Mouse (Mus musculus) heart, postnatal 36 days (tissue): ENCODE measurements at regions not wholly inside any gene's neighbourhood (a gene's known extent, or its start where the extent isn't known, plus 50 kb on each side); places are given as distances from the start of the nearest gene placed in this dataset.

Source experiments
- DNase-seq, 2 experiments: peaks; one replicate each; pipeline ENCODE4 v3.0.0; 2021 to 2022
- intact Hi-C: fragments of 180-260 bp; cut with DNase I; formaldehyde crosslinking; loops from one replicate; pipeline ENCODE4 v1.15.1; 2025

DNA sequence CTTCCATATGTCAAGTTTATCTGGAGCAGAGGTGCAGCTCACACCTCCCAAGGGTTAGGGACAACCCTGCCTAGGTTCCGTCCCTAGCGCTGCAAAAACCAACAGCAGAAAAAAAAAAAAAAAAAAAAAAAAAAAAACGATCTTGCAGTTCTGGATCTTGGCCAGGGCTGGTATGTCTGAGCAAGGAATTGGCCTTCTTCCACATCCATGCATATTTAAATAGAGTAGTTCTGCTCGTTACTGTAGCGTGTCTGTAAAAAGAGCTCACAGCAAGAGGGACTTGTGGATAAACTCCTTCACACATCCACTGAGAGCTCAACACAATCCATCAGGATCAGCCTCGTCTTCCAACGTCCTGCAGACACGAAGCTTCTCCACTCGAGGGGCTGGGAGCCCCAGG is 639.4 kb upstream of the Adam5 start:
- no peak for DNase-seq
- intact Hi-C loops = no loop called here

DNA sequence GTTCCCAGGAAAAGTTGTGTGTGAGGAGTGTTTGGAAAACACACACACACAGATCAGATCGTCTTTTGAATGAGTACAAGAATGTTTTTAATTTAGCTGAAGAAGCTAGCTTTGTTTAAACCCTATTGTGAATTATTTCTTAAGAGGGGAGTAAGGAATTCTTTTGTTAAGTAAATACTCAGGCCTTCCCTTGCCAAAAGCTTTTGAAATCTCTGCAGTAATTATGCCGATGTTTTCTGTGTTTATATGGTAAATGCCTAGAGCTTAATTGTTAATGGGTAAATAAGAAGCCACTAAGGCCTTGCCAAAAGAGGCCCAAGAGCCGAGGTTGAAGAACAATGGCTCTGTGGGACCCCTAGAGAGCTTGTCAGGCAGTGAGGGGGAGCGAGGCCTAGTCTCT is 638.3 kb upstream of the Adam5 start:
- no peak for DNase-seq
- intact Hi-C loops = no loop called here

DNA sequence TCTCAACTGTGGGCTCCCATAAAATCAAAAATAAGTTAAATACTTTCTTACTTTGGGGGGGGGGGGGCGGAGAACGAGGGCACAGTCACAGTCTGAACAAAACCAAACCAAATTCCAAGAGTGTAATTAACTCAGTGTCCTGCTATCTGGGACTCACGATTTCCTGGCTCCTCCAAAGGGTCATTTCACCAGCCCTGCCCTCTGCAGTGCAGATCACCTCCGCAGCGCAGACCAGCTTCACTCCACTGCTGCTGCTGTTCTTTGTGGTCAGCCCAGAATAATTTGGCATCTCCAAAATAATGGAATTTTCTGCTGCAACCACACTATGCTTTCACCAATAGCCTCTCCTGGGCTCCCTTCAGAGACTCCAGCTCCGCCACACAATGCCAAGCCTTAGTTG is 631.5 kb upstream of the Adam5 start:
- intact Hi-C loops = no loop called here
- DNase-seq = no peak

DNA sequence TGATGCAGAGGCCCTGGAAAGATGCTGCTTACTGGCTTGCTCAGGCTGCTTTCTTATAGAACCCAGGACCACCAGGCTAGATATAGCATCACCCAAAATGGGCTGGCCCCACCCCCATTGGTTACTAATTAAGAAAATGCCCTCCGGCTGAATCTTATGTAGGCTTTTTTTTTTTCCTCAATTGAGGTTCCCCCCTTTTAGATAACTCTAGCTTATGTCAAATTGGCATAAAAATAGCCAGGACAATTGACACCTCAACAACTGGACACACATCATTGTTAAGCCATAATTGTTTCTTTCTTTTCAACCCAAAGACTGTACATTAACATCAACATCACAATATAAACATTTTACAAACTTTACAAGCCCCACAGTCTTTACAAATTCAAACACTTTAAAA is 630.8 kb upstream of the Adam5 start:
- intact Hi-C loops = no loop called here
- DNase-seq = no peak

DNA sequence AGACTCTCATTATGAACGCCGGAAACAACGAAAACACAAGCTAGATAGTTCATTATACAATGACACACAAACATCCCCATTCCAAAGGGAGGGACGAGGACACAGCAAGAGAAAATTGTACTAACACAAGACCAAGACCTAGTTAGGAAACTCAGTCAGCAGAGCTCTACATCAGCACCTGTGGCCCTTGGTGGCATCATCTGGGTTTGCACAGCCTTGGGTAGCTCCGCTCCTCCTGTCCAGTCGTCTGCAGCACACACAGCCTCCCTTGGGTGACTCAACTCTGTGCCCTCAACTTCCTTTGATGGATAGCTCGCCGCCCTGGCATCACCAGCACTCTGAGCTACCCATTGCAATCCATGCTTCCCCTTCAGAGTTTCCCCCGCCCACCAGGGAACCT is 629.7 kb upstream of the Adam5 start:
- DNase-seq = no peak

DNA sequence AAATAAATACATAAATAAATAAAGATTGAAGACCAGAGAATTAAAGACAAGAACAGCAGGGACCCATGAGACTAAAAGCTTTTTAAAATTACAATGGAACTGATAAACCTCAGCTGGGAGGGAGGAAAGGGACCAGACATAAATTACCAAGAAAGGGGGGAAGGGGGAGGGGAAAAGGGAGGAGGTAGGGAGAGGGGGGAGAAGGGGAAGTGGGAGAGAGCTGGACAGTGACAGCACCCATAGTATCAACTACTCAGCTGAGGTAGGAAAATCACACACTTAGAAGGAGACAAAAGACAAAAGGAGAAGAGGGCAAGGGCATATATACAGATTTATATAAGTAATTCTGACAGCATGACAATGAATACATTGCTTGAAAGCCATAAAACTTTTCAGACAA is 626.4 kb upstream of the Adam5 start:
- intact Hi-C loops = no loop called here
- no peak for DNase-seq

More for the DNA sequence above, 629.7 kb upstream of the Adam5 start:
- intact Hi-C loops = no loop called here

DNA sequence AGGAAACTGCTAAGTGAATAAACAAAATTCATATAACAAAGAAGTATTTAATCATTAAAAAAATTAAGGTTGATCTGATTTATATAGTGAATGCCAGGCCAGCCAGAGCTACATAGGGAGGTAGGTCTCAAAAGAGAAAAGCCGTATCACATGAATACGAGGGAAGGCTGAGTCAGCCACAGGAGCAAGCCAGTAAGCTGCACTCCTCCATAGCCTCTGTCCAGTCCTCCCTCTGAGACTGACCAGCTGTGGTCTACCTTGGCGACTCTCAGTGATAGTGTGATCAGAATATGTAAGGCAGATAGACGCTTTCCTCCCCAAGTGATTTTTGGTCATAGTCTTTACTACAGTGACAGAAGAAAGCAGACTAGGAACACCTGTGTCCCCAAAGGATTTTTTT is 625.4 kb upstream of the Adam5 start:
- DNase-seq = no peak
- intact Hi-C loops = no loop called here

DNA sequence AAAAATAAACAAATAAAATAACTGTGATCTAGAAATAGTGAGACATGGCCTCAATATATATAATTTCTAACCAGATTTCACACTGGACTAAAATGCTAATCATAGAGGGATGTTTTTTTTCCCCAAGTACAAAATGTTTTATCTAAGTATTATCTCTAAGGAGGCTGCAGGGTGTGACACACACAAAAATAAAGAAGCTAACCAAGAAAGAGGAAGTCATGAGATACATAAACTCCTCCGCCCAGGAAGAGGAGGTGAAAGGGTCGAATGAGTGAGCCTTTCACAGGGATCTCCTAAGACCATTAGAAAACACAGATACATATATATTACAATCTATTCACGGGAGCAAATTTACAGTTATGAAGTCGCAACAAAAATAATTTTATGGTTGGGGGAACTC is 623.7 kb upstream of the Adam5 start:
- intact Hi-C loops = no loop called here
- DNase-seq = no peak

DNA sequence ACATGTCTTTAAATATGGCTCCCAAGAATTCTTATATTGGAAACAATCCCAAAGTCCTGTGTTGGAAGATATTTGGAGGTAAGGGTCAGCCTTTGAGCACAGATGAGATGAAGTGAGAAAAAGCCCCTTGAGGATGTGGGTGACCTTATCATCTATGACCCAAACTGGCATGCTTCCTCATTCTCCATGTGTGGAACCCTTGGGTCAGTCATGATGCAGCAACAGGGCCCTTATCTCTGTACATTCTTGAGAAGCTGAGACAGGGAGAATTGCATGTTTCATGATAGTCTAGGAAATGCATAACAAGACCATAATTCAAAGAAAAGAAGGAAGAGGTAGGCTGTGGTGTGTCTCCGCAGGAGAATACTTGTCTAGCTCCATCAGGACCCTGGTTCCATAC is 621.8 kb upstream of the Adam5 start:
- no peak for DNase-seq
- intact Hi-C loops = no loop called here

DNA sequence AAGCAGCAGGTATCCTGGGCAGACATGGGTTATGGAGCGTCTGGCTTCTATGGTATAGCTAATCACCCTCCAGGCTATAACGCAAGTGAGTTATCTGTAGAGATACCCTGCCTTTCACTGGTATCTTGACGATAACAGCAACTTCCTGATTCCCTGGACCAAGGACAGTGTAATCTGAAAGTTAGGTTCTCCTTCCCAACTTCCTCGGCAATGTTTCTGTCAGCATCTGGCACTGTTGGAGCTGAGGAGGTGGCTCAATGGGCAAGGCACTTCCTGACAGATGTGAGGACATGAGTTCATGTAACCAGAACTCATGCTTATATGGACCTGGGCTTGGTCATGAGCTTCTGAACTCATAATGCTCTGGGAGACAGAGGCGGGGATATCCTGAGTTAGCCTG is 620.9 kb upstream of the Adam5 start:
- DNase-seq = no peak
- intact Hi-C loops = no loop called here

DNA sequence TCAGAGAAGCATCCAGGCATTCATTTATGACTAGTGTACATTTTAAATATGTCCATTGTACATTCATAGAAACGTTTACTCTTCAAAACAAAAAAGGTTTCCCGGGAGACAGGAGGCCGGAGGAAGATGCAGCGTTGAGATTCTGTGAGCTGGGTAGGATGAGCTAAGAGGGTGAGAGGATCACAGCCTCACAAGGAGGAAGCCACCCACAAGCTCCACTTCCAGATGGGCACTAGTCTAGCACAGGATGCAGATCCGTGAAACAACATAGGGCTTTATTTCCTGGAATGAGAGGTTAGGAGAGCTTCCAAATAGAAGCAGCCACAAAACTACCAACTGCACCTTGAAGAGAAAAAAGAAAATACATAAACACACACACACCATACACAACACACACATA is 619.4 kb upstream of the Adam5 start:
- DNase-seq = no peak
- intact Hi-C loops = no loop called here

DNA sequence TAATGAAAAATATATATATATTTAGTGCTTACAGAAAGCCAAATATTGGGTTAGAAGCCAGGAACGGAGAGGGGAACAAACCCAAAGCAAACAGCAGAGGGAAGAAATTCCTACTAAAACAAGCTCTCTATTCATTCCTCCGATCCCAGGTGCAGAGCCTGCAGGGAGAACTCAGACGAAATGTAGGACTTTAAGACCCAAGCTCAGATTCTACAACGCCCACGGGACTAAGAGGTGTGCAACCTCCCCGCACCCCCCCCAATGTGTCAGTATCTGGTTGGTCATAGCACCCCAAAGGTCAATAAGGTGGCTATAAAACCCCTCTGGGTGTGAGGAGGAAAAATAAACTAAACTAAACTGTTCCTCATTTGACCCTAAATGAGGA is 616.9 kb upstream of the Adam5 start:
- intact Hi-C loops = no loop called here

DNA sequence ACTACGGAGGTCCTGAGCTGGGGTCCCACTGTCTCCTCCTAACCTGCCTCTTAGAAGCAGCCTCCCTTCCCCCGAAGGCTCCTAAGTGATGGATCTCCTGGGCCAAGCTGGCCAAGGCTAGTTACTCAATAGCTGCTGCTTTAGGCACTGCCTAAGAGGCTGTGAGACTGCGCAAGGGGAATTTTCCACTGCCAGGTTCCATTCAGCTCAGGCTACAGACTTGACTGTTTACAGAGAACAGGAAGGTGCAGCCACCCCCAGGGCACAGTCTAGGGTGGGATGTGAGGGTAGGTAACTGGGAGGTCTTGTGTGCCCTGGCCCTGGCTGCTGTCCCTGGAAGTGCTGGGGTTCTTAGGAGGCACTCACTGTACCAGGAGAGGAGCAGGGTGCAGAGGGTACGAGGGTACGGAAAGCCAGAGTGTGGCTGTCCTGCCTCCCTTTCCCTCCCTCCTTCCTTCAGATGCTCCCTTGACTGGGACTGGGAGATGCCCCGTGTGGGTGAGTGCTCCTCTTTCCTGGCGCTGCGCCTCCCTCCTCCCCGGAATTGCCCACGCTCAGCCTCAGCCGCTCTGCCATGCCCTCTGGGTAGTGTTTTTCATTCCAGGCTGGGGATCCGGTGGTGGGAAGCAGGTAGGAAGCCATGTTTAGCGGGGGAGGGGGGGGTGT is 616.4 kb upstream of the Adam5 start:
- intact Hi-C loops = no loop called here
- peak; percentile 32 to 34 for DNase-seq

More for the DNA sequence above, 616.9 kb upstream of the Adam5 start:
- no peak for DNase-seq

DNA sequence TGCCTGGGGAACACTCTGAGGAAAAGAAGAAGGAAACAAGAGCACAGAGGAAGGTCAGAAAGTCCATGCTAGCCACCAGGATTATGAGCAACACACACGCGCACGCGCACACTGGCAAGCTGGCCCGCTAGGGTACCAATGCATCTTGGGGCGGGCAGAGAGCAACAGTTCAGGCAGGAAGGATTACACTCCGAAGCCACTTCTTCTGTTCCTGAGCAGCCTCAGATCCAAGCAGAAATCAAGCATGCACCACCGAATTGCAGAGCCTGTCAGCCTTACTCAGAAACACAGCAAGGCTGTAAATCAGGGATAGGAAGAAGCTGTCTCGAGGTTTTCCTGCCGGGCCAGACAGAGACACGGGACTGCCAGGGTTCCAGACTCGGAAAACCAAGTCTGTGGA is 615.8 kb upstream of the Adam5 start:
- DNase-seq = peak; percentile 21 to 27
- intact Hi-C loops = no loop called here

DNA sequence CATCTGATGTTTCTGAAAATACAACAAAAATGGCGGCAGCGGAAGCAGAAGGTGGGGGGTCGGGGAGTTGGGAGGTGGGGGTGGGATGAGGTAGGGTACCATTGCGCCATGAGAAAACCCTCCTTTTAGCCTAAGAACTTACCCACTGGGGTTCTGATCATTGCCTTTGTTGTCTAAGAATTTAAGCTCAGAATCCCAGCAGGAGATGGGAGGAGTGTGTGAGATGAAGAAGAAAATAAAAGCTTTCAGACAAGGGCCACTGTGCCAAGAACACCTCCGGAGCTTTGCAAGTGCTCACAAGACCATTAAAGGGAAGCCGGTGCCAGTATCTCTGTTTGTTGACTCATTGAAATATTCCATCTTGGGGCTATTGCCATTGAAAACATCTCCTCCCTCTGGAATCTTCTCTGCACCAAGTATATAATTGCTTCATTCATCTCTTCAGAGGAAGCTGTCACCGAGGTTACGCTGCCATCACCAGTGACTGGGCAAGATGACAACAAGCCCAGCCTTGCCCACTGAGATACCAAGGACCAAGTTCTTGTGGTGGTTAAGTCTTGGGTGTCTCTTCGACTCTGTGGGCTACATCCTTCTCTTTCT is 614.0 kb upstream of the Adam5 start:
- intact Hi-C loops = no loop called here

DNA sequence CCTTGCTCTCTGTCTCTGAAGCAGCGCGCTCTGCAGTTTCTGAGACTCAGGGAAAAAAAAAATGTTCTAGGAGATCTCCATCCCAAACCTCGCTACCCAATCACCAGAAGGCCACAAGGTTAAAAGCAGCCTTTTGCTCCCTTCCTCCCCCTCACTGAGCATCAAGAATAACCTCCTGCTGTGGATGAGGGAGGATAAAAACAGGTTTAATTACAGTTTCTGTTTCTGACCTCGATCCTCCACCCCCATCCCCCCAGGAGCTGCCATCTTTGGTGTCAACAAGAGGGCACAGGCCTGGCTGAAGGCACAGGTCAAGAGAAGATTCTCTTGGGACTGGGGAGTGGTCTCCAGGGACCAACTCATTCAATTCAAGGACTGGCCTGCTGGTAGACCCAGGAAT is 613.0 kb upstream of the Adam5 start:
- no peak for DNase-seq
- intact Hi-C loops = no loop called here

More for the DNA sequence above, 614.0 kb upstream of the Adam5 start:
- no peak for DNase-seq

DNA sequence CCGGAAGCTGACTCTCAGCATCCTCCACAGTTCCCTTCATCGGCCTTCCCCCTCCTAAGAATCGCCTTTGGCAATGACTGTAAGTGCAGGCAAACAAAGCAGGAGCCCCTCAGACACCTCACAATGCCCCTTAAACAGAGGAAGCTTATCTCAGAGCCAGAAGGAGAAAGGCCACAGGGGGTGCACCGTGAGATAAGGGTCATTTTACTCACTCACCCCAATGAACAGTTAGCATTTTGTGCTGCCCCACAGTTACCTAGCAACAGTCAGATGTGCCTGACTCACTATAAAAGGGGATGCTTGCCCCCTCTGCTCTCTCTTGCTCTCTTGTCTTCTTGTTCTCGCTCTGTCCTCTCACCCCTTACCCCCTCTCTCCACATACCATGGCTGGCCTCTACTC is 606.4 kb upstream of the Adam5 start:
- no peak for DNase-seq
- intact Hi-C loops = no loop called here

DNA sequence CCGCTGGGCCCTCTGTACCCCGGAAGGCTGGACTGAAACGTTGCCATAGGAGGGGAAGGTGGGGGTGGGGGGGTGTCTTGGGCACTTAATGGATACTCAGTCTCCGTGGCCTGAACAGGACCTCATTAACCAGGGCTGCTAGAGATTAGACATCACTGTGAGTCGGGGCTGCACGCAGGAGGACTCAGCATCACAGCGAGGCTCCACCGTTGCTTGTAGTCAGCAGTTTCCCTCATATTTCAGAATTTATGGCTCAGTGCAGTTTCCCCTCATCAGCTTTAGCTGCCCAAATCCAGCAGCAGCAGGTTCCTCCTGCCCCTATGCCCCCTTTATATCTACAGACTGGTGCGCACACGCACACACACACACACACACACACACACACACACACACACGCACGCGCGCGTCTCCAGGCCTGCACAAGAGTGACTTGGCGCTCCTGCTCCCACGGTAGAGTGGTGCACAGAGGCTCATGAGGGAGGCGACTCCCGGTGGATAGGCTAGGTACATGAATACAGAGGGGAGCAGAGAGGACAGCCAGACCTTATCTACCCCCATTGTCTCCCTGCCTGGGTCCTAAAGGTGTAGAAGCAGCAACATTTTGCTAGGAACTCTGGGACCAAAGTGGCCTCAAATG is 605.8 kb upstream of the Adam5 start:
- intact Hi-C loops = no loop called here
- no peak for DNase-seq

DNA sequence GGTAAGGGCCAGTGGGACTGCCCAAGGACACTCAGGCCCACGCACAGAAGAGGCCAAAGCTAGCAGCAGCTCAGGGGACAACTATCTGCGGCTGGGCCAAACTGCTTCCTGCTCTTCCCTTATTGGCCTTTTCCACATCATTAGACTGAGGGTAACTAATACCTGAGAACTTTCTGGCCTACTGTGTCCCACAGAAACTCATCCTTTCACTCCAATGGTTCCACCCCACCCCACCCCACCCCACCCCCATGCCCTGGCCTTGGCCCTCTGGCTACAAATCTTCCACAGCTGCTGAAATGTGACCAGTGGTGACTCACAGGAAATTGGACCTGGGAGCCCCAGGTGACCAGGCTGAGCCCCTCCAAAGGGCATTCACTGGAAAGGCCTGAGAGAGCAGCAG is 604.6 kb upstream of the Adam5 start:
- intact Hi-C loops = no loop called here
- DNase-seq = no peak

DNA sequence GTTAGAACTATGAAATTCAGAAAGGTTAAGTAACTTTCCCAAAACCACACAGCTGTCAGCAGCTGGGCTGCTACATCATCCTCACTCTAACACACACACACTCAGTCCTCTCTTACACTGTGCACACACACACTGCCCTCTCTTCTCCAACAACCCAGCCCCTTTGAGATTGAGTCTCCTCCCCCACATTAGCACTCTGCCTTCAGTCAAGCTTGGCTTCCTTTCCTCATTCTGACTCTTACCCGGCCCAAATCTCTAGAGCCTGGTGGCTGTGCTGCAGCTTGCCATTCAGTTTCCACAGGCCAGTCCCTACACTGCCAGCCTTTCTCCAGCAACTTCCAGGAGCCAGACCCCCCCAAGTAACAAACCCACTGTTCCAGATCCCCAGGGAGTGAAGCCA is 602.0 kb upstream of the Adam5 start:
- intact Hi-C loops = no loop called here
- DNase-seq = no peak

DNA sequence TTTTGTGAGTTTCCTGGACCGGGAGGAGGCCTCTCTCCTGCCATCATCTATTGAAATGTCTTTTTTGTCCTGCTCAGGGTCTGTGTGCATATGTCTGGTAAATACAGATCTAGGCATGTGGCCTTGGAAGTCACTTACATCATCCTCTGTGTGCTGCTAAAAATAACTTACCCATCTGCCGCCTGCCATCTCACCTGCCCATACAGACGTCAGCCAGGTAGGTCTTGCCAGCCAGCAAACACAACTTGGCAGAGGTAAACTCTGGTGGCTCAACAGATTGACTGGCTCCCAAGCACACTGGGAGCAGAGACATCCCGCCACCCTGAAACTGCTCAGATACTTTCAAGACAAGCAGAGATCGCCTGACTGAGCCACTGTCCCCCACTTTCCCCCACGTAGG is 597.3 kb upstream of the Adam5 start:
- intact Hi-C loops = no loop called here
- DNase-seq = no peak

DNA sequence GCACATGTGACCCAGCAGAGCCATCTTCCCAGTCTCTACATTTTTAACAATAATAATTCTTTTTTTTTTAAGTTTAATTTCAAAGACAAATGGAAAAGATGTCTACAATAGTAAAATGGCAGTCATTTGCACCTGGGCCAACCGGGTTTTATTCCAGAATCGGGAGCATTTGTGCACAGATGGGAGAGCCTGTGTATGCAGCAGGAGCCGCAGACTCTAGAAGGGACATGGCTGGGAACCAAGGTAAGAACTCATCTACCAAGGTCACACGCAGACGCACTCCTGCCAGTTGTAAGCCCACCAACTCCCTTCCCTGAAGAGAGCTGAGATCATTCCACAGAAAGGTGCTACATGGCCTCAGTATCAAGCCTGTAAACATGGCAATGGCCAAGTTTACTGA is 586.4 kb upstream of the Adam5 start:
- no peak for DNase-seq
- intact Hi-C loops = no loop called here

DNA sequence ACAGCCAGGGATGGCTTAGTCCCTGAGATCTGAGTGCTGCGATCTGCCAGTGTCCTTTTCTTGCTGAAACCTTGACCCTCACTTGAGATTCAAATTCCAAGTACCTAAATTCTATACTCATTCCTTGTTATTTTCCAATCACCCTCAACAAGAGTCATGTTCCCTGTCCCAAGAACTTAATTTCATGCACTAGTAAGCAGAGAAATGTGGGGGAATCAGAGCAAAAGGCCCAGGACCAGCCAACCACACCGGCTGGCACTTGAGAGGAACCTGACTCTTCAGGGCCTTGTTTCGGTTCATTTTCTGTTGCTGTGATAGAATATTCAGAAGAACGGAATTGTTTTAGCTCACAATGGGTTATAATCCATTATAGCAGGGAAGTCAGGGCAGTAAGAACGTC is 583.7 kb upstream of the Adam5 start:
- DNase-seq = no peak
- intact Hi-C loops = no loop called here
